Mouse (Mus musculus): Measurements from ENCODE around the gene Vamp9. TPM values are rescaled to one million over a fixed set of nuclear protein-coding genes. Genes with fewer than 3 reads are reported as not detected.

Vamp9 gene
- 8.2 TPM for polyA plus RNA-seq (2014; fragmentation: Illumina TruSeq; extraction: RNeasy Lipid Tissue Mini Kit (QIAGEN cat#74804); ENCODE audit: low read depth, low replicate concordance)

DNA sequence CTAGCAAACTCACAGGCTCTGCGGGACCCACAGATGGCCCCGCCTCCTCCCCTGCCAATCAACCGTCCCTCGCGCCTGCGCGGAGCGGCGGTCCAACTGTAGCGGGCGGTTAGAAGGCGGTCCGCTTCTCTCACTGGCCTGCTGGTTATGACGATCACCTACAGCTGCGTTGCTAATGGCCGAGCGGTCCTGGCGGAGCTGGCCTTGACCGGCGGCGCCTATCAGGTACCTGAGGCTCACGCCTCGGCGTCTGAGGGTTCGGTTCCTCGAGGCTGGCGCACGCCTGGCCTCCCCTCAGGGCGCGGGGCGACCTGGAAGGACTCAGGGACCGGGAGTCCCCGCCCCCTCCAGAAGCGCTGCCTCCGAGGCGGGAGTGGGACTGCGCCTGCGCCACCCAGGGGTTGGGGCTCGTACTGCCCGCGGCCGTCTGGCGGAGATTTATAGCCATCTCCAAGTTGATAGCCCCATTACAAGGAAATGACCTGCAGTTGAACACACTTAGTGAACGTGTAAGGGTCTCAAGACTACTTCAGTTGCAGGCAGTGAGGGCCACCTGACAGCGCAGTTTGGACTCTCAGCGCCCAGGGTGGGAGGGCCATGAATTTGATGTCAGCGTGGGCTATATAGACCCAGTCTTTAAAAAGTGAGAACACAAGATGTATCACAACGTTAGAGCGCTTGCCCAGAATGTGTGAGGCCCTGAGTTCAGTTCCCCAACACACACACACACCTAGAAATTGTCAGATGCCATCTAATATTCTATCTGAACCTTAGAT lies at the start of gene Vamp9:
TSS of gene Vamp9 (plus strand) at position 74 of the 776 bp plus-strand sequence.

GRCm38 (mm10) chr5:99978699-99979442 lies 72.8 kb downstream of the Vamp9 start, which contains the start of the genes Hnrnpd and 4930524J08Rik:
Hnrnpd (minus strand) TSS chr5:99978938.
4930524J08Rik (plus strand) TSS chr5:99979061.

Other genes starting within 250 kb of the Vamp9 start
- gene Rasgef1b, start 177.2 kb upstream of the Vamp9 start, polyA plus RNA-seq (2014; fragmentation: Illumina TruSeq; extraction: RNeasy Lipid Tissue Mini Kit (QIAGEN cat#74804); ENCODE audit: low read depth, low replicate concordance), result 9.9 TPM
- gene Hnrnpd, start 72.7 kb downstream of the Vamp9 start, polyA plus RNA-seq (2014; fragmentation: Illumina TruSeq; extraction: RNeasy Lipid Tissue Mini Kit (QIAGEN cat#74804); ENCODE audit: low read depth, low replicate concordance), result 272 TPM
- gene 4930524J08Rik, start 72.8 kb downstream of the Vamp9 start, polyA plus RNA-seq (2014; fragmentation: Illumina TruSeq; extraction: RNeasy Lipid Tissue Mini Kit (QIAGEN cat#74804); ENCODE audit: low read depth, low replicate concordance), result 0.57 TPM
- gene Hnrnpdl, start 133.4 kb downstream of the Vamp9 start, polyA plus RNA-seq (2014; fragmentation: Illumina TruSeq; extraction: RNeasy Lipid Tissue Mini Kit (QIAGEN cat#74804); ENCODE audit: low read depth, low replicate concordance), result 102 TPM
- gene Enoph1, start 133.7 kb downstream of the Vamp9 start, polyA plus RNA-seq (2014; fragmentation: Illumina TruSeq; extraction: RNeasy Lipid Tissue Mini Kit (QIAGEN cat#74804); ENCODE audit: low read depth, low replicate concordance), result 13.2 TPM